Mouse (Mus musculus) kidney, adult 2 months (tissue): Measurements from ENCODE around the gene Pir.

Experiments used
- CTCF ChIP-seq: fragments of 200-500 bp; conservative IDR thresholded peaks from 2 replicates; pipeline ENCODE4 v1.5.1; 2011; ENCODE audit warnings: low read depth, mild to moderate bottlenecking, control low read depth, low read length, moderate library complexity, mixed read lengths; ENCODE audit not compliant: insufficient read depth, insufficient read length
- POLR2A ChIP-seq: fragments of 200-500 bp; IDR thresholded peaks from one replicate; pipeline ENCODE4 v1.6.1; 2011; ENCODE audit warnings: low read depth, low read length, control low read depth

DNA sequence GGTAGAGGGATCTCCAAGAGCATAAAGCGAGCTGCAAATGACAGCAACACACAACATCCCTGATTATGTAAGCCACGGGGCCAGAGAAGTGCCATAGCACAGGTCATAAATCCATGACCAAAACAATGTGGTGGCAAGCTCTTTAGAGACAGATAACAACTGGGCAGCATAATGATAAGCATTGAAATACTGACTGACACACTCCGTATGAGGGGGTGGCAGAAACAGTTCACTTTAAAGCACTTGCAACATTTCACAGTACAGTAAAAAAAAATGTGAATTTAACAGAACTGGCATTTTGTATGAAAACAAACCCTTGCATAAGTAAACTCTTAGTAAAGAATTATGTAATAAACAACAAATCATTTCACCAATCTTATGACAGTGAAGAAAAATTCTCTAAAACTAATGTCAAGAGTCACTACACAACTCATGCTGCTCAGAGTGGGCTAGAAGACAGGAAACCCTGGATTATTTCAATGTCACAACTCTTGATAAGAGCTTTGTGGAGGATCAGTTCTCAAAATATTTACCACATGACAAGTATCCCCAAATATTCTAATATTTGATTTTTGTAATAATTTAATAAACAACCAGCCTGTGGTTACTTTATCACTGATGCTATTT lies 139.2 kb downstream of the Pir start:
- TF ChIP-seq POLR2A: no peak
- TF ChIP-seq CTCF: no peak
